Mouse (Mus musculus): ENCODE measurements around the gene Gns. TPM values are rescaled to one million over a fixed set of nuclear protein-coding genes. Genes with fewer than 3 reads are reported as not detected.
"Not testable (repeated sequence)": the region's sequence is repeated elsewhere in the genome, so short reads cannot be mapped to it uniquely, and the experiment has no call there.

Gns gene
- polyA plus RNA-seq (2016; fragmentation: Nextera tagmentation; extraction: Ambion mirVana): 50.8 and 54.1 TPM in 2 replicates

DNA sequence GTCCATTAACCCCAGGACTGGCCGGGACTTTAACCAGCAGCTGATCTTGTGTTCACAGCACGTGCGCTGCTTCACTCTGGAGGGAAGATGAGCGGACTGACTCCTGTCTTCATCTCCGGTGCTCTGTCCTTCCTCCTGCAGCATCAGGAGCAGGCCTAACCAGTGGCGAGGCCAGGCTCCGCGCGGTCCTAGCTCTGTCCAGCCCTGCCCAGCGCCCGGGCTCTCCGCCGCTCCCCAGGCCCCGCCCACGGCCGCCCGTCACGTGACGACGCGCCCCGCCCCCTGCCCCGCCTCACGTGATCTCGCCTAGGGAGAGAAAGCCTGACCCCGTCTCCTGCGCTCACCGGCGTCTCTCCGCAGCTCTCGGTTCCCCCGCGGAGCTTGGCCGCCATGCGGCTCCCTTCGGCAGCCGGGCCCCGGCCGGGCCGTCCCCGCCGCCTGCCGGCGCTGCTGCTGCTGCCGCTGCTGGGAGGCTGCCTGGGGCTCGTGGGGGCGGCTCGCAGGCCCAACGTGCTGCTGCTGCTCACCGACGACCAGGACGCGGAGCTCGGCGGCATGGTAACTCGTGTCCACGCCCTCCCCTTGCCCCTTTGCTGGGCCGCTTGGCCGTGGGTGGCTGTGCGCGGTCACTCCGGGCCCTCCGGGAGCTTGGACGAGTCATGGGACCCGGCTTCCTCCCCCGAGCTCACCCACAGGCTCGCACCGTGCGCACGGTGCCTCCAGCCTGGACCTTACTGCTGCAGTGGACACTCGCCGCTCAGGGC is at the start of gene Gns:
Gene Gns (plus strand): TSS at position 290 of the 764 bp plus-strand sequence.
- Histone ChIP-seq H3K27me3 (no peaks in the 10 kb centered on the region), H3K4me1 (peaks cover 25% of the 10 kb centered on the region), H3K4me3 (peak within 1 kb of the TSS; percentile 98), H3K4me2 (replicated peaks) (peak within 1 kb of the TSS; percentile 81), H3K27ac (peak within 1 kb of the TSS; percentile 74), H3K9ac (peak within 1 kb of the TSS; percentile 92), H3K9me3 (replicated peaks) (no peaks in the 10 kb centered on the region), H3K36me3 (peaks cover 5% of the 10 kb centered on the region)
- under 1% methylated on average over 71 of the region's 72 CpGs for WGBS
- peak; percentile 98 for ATAC-seq (ENCODE audit: low FRiP score)

- ATAC-seq (ENCODE audit: low FRiP score): no peak
- Histone ChIP-seq H3K27me3 (peaks cover 14% of the 10 kb centered on the region), H3K4me3 (no peak overlapping the region), H3K27ac (0 out of 2 replicates have a peak overlapping the region, but pooled peaks have one; percentile 30), H3K4me2 (replicated peaks) (peak overlapping the region; percentile 38), H3K9ac (0 out of 2 replicates have a peak overlapping the region, but pooled peaks have one; percentile 20), H3K36me3 (no peaks in the 10 kb centered on the region), H3K9me3 (replicated peaks) (peaks cover 4% of the 10 kb centered on the region; the same call in 1 of the 2 replicates), H3K4me1 (peaks cover 8% of the 10 kb centered on the region)
- WGBS: 20% methylated on average over 27 of the region's 27 CpGs
Observed at GRCm38 (mm10) chr10:121315321-121316283, 49.3 kb upstream of the Gns start.

GRCm38 (mm10) chr10:121316361-121316760 is 48.5 kb upstream of the Gns start:
- ATAC-seq (ENCODE audit: low FRiP score): no peak
- no peak overlapping the region for H3K27ac ChIP-seq
- no peak overlapping the region for H3K4me2 ChIP-seq (replicated peaks)
- WGBS: 90% methylated on average over 10 of the region's 10 CpGs
- peaks cover 14% of the 10 kb centered on the region for H3K27me3 ChIP-seq
- no peaks in the 10 kb centered on the region for H3K36me3 ChIP-seq
- peaks cover 8% of the 10 kb centered on the region for H3K4me1 ChIP-seq
- H3K9ac ChIP-seq: no peak overlapping the region
- H3K9me3 ChIP-seq (replicated peaks): peaks cover 4% of the 10 kb centered on the region; the same call in 1 of the 2 replicates
- H3K4me3 ChIP-seq: no peak overlapping the region

DNA sequence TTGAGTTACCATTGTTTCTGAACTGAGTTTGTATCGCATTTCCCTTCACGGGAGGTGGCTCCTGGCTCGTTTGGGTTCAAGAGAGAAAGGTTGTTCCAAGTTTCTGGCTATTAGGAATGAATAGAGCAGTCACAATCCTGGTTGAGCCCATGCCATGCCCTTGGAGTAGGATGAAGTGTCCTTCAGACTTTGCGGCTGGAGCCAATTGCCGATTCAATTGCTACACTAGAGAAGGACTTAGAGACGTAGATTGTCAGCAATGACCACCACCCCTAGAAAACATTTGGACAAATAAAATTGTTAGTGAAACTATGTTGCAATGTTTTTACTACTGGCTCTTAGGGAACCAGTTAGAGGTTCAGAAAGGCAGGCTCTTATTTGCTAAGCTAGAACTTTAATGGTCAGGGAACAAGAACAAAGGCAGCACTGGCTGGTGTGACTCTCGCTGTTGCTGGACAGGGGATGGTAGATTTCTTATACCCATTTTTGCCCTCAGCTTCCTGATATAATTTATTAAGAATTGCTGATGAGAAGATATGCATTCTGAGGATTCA is 46.4 kb upstream of the Gns start:
- 78% methylated on average over 7 of the region's 7 CpGs for WGBS
- no peak overlapping the region for H3K9ac ChIP-seq

GRCm38 (mm10) chr10:121323493-121323892 is 41.4 kb upstream of the Gns start:
- Histone ChIP-seq H3K27ac (no peak overlapping the region), H3K9me3 (replicated peaks) (no peaks in the 10 kb centered on the region), H3K4me1 (no peaks in the 10 kb centered on the region), H3K4me2 (replicated peaks) (no peak overlapping the region), H3K9ac (no peak overlapping the region), H3K36me3 (no peaks in the 10 kb centered on the region), H3K27me3 (no peaks in the 10 kb centered on the region), H3K4me3 (no peak overlapping the region)
- ATAC-seq (ENCODE audit: low FRiP score): no peak
- WGBS: 87% methylated on average over 7 of the region's 7 CpGs

More for the DNA sequence above, 46.4 kb upstream of the Gns start:
- ATAC-seq (ENCODE audit: low FRiP score): no peak
- Histone ChIP-seq H3K9me3 (replicated peaks) (peaks cover 4% of the 10 kb centered on the region; the same call in 1 of the 2 replicates), H3K4me3 (no peak overlapping the region), H3K27me3 (peaks cover 3% of the 10 kb centered on the region), H3K36me3 (no peaks in the 10 kb centered on the region), H3K4me1 (peaks cover 8% of the 10 kb centered on the region), H3K27ac (no peak overlapping the region), H3K4me2 (replicated peaks) (no peak overlapping the region)

GRCm38 (mm10) chr10:121326167-121326566 is 38.7 kb upstream of the Gns start:
- Histone ChIP-seq H3K9ac (no peak overlapping the region), H3K9me3 (replicated peaks) (no peaks in the 10 kb centered on the region), H3K4me3 (no peak overlapping the region), H3K27me3 (no peaks in the 10 kb centered on the region), H3K36me3 (no peaks in the 10 kb centered on the region), H3K27ac (no peak overlapping the region), H3K4me1 (no peaks in the 10 kb centered on the region), H3K4me2 (replicated peaks) (no peak overlapping the region)
- no peak for ATAC-seq (ENCODE audit: low FRiP score)

DNA sequence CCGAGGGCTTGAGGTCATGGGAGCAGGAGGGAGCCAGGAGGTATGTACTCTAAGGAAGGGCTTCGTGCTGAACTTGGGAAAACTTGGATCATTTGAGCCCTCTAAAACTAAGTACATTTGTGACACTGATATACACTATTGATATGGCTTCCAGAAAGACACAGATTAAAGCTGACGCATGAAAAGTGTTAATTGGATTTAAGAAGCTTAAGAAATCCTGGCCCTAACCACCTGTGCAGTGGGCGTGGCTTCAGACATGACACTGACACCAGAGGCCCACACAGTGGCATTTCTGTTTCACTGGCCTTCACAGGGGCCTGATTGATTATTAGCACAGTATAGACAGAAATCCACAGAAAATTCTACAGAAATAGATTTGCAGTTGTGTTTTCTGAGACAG is 35.3 kb upstream of the Gns start:
- no peak for ATAC-seq (ENCODE audit: low FRiP score)
- Histone ChIP-seq H3K4me1 (no peaks in the 10 kb centered on the region), H3K4me2 (replicated peaks) (no peak overlapping the region), H3K9ac (no peak overlapping the region), H3K9me3 (replicated peaks) (no peaks in the 10 kb centered on the region), H3K36me3 (no peaks in the 10 kb centered on the region), H3K4me3 (no peak overlapping the region), H3K27me3 (no peaks in the 10 kb centered on the region), H3K27ac (no peak overlapping the region)
- 79% methylated on average over 4 of the region's 4 CpGs for WGBS

DNA sequence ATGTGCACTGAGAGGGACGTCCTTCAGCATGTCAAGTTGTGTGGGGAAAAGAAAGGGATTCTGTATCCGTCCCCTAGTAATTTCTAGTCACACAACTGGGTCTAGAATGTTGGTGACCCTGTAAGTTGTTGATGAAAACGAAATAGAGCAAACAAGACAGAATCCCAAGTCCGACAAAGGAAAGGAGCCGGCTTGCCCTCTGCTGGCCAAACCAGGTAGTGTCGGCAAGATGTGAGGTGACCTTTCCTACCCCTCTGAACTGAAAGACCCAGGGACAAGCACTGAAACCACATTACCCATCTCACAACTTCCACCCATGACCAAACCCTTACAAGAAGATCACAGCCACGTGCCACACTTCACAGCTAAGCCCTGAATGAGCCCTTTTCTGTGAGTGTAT is 34.0 kb upstream of the Gns start:
- Histone ChIP-seq H3K27ac (no peak overlapping the region), H3K36me3 (no peaks in the 10 kb centered on the region), H3K4me1 (no peaks in the 10 kb centered on the region), H3K4me2 (replicated peaks) (no peak overlapping the region), H3K4me3 (no peak overlapping the region), H3K27me3 (no peaks in the 10 kb centered on the region), H3K9me3 (replicated peaks) (no peaks in the 10 kb centered on the region), H3K9ac (no peak overlapping the region)
- ATAC-seq (ENCODE audit: low FRiP score): no peak
- 18% methylated on average over 7 of the region's 7 CpGs for WGBS

DNA sequence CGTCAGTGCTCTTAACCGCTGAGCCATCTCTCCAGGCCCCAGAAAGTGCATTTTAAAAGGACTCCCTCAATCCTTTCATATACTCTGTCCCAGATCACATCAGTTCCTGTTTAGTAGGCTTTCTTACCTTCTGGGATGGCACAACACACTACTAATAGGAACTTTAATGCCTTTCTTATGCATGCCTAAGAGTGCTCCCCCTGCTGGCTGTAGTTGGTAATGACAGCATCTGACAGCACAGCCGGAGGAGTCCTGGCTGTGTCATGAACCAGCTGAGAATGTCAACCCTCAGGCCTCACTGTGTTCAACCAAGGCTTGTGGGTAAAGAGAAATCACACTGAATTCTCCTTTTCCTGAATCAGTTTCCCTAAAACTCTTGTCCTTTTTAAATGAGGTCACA is 30.3 kb upstream of the Gns start:
- Histone ChIP-seq H3K4me3 (no peak overlapping the region), H3K36me3 (no peaks in the 10 kb centered on the region), H3K4me1 (no peaks in the 10 kb centered on the region), H3K27ac (no peak overlapping the region), H3K4me2 (replicated peaks) (no peak overlapping the region), H3K9ac (no peak overlapping the region), H3K27me3 (no peaks in the 10 kb centered on the region), H3K9me3 (replicated peaks) (no peaks in the 10 kb centered on the region)
- no peak for ATAC-seq (ENCODE audit: low FRiP score)
- 75% methylated on average over 3 of the region's 3 CpGs for WGBS

GRCm38 (mm10) chr10:121336536-121336935 is 28.4 kb upstream of the Gns start:
- WGBS: 81% methylated on average over 14 of the region's 14 CpGs
- H3K27ac ChIP-seq; H3K36me3 ChIP-seq; H3K4me2 ChIP-seq (replicated peaks); ATAC-seq (ENCODE audit: low FRiP score); H3K9me3 ChIP-seq (replicated peaks); H3K27me3 ChIP-seq; H3K9ac ChIP-seq; H3K4me3 ChIP-seq: not testable (repeated sequence)
- H3K4me1 ChIP-seq: peaks cover 15% of the 10 kb centered on the region

GRCm38 (mm10) chr10:121340754-121341593 is 23.9 kb upstream of the Gns start:
- Histone ChIP-seq H3K4me1 (peaks cover 15% of the 10 kb centered on the region), H3K36me3 (no peaks in the 10 kb centered on the region), H3K9ac (no peak overlapping the region), H3K9me3 (replicated peaks) (no peaks in the 10 kb centered on the region), H3K27me3 (no peaks in the 10 kb centered on the region), H3K4me2 (replicated peaks) (no peak overlapping the region), H3K4me3 (no peak overlapping the region), H3K27ac (no peak overlapping the region)
- 59% methylated on average over 11 of the region's 11 CpGs for WGBS
- ATAC-seq (ENCODE audit: low FRiP score): peak; percentile 96

Measured in hindbrain, embryonic 12.5 days (tissue).